Mouse (Mus musculus) lung, postnatal 25 days (tissue): ENCODE data around the gene Wbp11.
"Not testable (repeated sequence)": the region's sequence is repeated elsewhere in the genome, so short reads cannot be mapped to it uniquely, and the experiment has no call there.

ENCODE experiments used
- DNase-seq: peaks from one replicate; pipeline ENCODE4 v3.0.0; 2022; ENCODE audit warnings: low spot score

Gene Wbp11

DNA sequence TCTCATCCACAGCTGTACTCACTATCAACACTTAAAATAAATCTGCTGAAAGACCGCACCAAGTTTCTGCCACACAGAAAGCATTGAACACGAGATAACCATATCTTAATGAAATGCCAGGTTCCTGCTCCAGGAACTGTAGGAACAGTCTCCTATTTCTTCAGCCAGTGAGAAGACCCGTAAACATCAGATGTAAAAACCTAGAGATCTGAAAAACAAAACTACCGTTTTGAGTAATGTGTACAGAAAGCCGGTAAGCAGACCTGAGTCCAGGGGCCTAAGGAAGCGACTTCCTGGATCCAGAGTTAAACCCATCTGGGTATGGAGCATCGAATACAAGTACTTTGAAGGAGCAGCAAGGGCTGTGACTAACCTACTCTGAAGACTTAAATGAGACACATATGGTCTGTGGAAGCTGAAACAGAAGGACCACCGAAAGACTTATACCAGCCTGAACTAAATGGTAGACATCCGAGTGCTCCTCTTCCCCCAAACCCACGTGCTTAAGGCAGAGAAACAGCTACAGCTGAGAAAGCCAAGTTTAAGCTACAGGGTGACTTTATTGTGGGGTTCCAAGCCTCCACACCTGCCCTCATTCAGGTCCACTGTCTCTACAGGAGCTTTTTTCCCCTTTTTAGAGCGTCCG is 24.8 kb downstream of the Wbp11 start:
- no peak for DNase-seq

GRCm38 (mm10) chr6:136801274-136801673 is 26.8 kb downstream of the Wbp11 start:
- DNase-seq = no peak

DNA sequence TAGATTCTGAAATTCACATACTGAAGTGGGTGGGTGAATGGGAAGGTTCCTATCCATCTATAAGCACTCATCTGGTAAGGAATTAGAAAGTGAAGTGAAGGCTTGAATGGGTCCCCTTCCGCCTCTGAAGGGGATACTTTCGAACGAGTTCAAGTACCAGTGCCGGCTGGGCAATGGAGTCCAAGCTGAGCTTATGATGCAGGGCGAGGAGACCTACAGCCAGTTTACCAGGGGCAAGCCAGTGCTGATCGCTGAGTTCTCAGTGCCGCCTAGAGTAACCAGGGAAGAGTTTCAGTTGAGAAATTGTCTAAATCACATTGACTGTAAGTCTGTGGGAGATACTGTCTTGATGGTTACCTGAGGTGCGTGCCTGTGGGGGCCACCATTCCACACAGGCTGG is 27.3 kb downstream of the Wbp11 start:
- DNase-seq = no peak

- DNase-seq = not testable (repeated sequence)
Observed at GRCm38 (mm10) chr6:136797874-136798693, 29.9 kb downstream of the Wbp11 start.

- no peak for DNase-seq
Observed at GRCm38 (mm10) chr6:136795850-136796249, 32.2 kb downstream of the Wbp11 start.

DNA sequence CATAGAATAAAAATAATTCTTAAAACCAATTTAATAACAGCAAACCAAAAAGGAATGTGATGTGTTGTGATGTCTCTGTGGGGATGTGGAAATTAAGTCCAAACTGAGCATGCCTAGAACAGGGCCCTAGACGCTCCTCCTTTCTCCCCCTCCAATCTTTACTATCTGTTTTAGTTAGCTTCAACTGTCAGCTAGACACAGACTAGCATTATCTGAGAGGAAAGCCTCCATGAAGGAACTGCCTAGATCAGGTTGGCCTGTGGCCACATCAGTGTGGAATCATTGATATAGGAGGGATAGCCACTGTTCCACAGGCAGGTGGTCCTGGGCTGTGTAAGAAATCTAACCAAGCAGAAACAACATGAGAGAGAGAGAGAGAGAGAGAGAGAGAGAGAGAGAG is 32.9 kb downstream of the Wbp11 start:
- DNase-seq = no peak

DNA sequence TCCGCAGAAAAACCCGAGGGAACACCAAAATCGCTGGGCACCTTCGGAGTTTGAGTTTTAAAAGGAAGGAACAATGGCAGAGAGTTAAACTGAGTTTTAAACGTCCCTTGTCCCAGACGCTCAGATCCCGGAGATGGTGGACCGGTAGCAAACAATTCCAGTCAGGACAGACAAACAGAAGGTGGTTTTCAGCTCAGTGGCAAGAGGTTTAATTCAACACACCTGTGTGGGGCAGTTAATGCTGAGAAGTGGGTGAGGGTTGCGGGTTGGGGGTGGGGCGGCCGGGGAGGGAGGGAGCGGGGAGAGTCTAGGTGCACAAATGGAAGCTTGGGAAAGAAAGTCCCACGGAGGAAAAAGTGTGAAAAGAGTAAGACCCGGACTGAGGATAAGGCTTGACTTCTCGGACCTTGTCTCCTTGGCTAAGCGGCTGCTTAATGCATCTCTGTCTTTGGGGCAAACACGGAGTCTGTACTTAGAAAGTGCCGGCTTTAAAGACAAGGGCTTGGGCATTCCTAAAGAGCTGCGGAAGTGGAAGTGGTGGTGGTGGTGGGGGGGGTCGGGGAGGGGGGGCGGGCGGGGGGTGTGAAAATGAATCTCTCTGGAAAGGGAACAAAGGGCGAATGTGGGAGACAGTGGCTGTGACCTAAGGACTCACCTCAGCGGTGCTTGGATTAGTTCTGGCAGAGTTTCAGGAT is 34.1 kb downstream of the Wbp11 start:
- no peak for DNase-seq

GRCm38 (mm10) chr6:136792884-136793758 is 34.9 kb downstream of the Wbp11 start:
- no peak for DNase-seq

- peak; percentile 77 for DNase-seq
Observed at GRCm38 (mm10) chr6:136789391-136789971, 38.6 kb downstream of the Wbp11 start.

- no peak for DNase-seq
Observed at GRCm38 (mm10) chr6:136782761-136783160, 45.3 kb downstream of the Wbp11 start.

GRCm38 (mm10) chr6:136782146-136782545 is 45.9 kb downstream of the Wbp11 start:
- DNase-seq = no peak

DNA sequence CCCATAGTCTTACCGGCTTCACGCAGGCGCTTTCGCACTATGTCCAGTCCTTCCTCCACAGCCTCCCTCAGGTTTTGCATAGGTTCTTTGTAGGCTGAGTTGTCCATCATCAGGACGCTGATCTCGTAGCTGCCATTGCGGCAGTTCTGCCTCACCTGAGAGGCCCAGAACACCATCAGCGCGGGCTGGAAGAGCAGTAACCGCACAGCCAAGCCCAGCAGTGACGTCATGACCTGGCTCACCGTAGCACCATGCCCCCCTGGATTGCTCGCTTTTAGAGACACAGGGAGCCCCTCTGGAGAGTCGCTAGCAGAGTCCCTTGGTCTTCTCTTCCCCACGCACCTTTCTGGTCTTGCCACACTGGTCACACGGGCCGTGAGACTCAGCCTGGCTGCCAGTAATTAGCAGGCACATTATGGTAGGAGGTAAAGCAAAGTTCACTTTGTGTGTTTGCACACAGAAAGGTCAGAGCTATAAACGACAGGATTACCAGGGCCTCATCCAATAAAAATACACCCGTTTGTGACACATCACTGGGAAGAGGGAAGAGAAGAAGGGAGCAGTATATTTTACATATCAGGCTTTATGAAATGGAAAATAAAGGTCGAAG is 46.6 kb downstream of the Wbp11 start, which contains the start of gene Gucy2c:
Gene Gucy2c, minus strand, starts transcription at position 389 of the 610 bp plus-strand sequence.
- DNase-seq = no peak

- no peak for DNase-seq
Observed at GRCm38 (mm10) chr6:136776392-136776791, 51.6 kb downstream of the Wbp11 start.

DNA sequence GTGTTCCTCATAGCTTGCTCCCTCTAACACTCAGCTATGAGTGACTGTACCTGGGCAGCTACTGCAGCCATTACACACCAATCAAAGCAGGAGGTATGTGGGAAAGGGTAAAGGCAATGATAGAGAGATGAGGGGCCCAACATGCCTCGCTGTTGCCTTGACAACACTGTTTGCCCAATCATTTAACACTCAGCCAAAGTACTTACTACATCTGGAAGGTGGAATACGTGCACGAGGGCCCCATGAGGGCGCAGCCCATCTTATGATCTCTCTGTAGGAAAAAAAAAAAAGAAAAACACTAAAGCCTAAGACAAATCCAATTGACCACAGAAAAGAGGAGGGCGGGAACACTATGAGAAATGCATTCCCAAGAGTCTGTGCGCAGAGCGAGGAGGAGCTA is 58.2 kb downstream of the Wbp11 start:
- no peak for DNase-seq

- no peak for DNase-seq
Observed at GRCm38 (mm10) chr6:136769143-136769542, 58.9 kb downstream of the Wbp11 start.

GRCm38 (mm10) chr6:136763912-136764311 is 64.1 kb downstream of the Wbp11 start:
- DNase-seq = no peak
